Mouse (Mus musculus) lung, embryonic 15.5 days (tissue): ENCODE measurements at regions not wholly inside any gene's neighbourhood (a gene's known extent, or its start where the extent isn't known, plus 50 kb on each side); places are given as distances from the start of the nearest gene placed in this dataset.
A peak's percentile ranks its signal among the peaks of the same experiment; 100 is the strongest.

Experiments
- ATAC-seq: fragments of 200-750 bp; cut with Nextera tagmentation; 2 replicates; pipeline ENCODE4 v1.8.0; 2017; ENCODE audit warnings: moderate number of reproducible peaks, borderline replicate concordance; ENCODE audit not compliant: low FRiP score, low TSS enrichment; ENCODE audit errors: extremely low read depth
- H3K27ac ChIP-seq: fragments of 300-500 bp; sonication (generic); 2 replicates; pipeline ENCODE4 v1.5.1; 2015; ENCODE audit warnings: moderate library complexity, mild to moderate bottlenecking, inconsistent platforms
- H3K27me3 ChIP-seq: fragments of 300-500 bp; sonication (generic); 2 replicates; pipeline ENCODE4 v1.6.1; 2015; ENCODE audit warnings: inconsistent platforms
- H3K36me3 ChIP-seq: fragments of 300-500 bp; sonication (generic); 2 replicates; pipeline ENCODE4 v1.6.1; 2015; ENCODE audit warnings: inconsistent platforms
- H3K4me1 ChIP-seq: fragments of 300-500 bp; sonication (generic); 2 replicates; pipeline ENCODE4 v1.6.1; 2015; ENCODE audit warnings: inconsistent platforms
- H3K4me2 ChIP-seq: fragments of 300-500 bp; sonication (generic); 2 replicates; pipeline ENCODE4 v1.6.1; 2015; ENCODE audit warnings: inconsistent platforms, mild to moderate bottlenecking, moderate library complexity
- H3K4me3 ChIP-seq: fragments of 300-500 bp; sonication (generic); 2 replicates; pipeline ENCODE4 v1.5.1; 2015; ENCODE audit warnings: mild to moderate bottlenecking, inconsistent platforms
- H3K9ac ChIP-seq: fragments of 300-500 bp; sonication (generic); 2 replicates; pipeline ENCODE4 v1.6.1; 2015; ENCODE audit warnings: inconsistent platforms
- H3K9me3 ChIP-seq: fragments of 300-500 bp; sonication (generic); 2 replicates; pipeline ENCODE4 v1.6.1; 2016; ENCODE audit warnings: inconsistent platforms
- WGBS: fragments of 180-500 bp; shearing (Covaris S2); methylation state at CpG from one replicate; pipeline ENCODE4 v1.1.7; 2015; 5-methylcytosine and 5-hydroxymethylcytosine counted together

DNA sequence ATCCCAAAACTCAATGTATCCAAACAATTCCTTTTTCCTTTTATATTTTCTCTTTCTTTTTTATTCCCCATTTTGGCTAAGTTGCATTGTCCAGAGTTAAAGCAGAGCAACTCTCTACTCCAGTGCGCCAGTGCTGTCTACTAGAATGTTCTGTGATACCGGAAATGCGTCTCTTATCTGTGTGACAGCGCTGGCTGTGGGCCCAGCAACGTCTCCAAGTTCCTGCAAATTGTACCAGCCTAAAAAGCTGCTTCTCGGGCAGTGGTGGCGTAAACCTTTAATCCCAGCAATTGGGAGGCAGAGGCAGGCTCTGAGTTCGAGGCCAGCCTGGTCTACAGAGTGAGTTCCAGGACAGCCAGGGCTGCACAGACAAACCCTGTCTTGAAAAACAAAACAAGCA, 59.4 kb downstream of the Cox18 start:
- WGBS: 64% methylated on average over 8 of the region's 8 CpGs
- Histone ChIP-seq H3K9ac (no peak overlapping the region), H3K4me1 (no peaks in the 10 kb centered on the region), H3K36me3 (no peaks in the 10 kb centered on the region), H3K27ac (no peak overlapping the region), H3K4me3 (no peak overlapping the region), H3K27me3 (no peaks in the 10 kb centered on the region), H3K4me2 (no peak overlapping the region), H3K9me3 (no peaks in the 10 kb centered on the region)
- no peak for ATAC-seq

DNA sequence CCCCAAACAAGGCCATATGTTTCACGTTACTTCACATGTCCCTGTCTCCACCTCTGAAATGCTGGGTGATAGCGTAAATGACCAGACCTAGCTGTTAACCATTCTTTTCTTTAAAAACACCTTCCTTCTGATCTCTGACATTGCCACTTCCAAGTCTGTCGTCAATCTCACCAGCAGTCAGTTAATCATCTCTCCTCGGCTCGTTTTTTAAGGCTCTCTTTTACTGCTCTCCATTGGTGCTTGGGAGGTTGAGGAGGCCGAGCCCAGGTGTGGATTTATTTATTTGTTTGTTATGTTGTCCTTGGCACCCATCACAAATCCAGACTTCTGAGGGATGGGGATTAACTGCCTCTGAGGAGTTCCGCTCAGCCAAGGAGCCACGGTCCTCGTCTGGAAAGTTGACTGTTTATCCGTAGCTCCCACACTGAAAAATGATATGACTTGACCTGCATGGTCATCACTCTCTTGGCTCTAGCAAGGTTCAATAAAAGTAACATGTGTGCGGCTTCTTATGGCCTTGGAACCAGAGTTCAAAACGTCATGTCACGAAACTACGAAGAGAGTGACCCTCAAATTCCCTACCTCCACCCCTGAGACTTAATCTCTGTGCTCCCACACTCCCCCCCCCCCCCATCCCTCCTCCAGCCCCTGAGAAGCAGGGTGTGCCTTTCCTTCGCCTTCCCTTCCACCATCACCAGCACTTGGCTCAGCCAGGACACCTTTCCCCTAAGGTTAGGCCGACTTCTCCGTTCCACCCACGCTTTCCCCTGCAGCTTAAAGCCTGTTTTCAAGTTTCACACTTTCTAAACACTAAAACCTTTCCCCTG, 60.6 kb downstream of the Cox18 start:
- H3K4me2 ChIP-seq: no peak overlapping the region
- 43% methylated on average over 18 of the region's 18 CpGs for WGBS
- no peak overlapping the region for H3K4me3 ChIP-seq
- H3K4me1 ChIP-seq: no peaks in the 10 kb centered on the region
- 0 out of 2 replicates have a peak, but pooled peaks have one; percentile 24 for ATAC-seq
- H3K27me3 ChIP-seq: no peaks in the 10 kb centered on the region
- H3K9ac ChIP-seq: no peak overlapping the region
- H3K27ac ChIP-seq: no peak overlapping the region
- no peaks in the 10 kb centered on the region for H3K9me3 ChIP-seq
- no peaks in the 10 kb centered on the region for H3K36me3 ChIP-seq

DNA sequence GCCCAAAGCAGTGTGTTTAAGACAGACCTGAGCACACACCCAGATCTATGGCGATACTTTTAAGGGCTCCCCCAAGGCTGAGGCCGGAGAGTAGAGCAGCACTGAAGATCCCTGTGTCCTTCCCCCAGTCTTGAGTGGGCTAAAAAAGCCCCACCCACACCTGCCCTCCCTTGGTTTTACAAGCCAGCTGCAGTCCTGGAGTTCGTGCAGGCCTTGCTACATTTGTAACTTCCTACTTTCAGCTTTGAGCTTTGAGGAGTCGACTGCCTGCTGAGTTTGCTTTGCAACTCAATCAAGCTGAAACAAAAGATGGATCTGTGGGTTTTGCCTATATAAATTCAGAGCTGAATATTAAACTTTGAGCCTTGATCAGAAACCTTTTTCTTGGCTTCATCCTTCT, 63.5 kb downstream of the Cox18 start:
- Histone ChIP-seq H3K27ac (no peak overlapping the region), H3K36me3 (no peaks in the 10 kb centered on the region), H3K4me1 (no peaks in the 10 kb centered on the region), H3K9ac (no peak overlapping the region), H3K27me3 (no peaks in the 10 kb centered on the region), H3K9me3 (no peaks in the 10 kb centered on the region), H3K4me3 (no peak overlapping the region), H3K4me2 (no peak overlapping the region)
- 61% methylated on average over 4 of the region's 4 CpGs for WGBS
- no peak for ATAC-seq

DNA sequence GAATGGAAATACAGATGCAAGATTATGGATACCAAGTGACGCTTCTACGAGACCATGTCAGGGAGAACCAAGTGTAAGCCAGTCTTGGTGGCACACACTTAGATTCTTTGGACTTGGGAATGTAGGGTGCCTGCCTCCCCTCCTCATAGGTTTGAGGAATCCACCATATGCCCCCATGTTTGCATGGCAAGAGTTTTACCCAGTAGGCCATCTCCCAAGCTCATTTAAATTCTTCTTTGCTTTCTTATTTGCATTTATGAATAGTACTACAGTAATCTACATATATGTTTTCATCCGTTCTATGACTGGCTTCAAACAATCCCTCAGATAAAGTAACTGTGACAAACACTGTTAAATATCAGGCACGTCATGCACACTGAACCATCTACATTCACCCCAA, 67.3 kb downstream of the Cox18 start:
- Histone ChIP-seq H3K27me3 (no peaks in the 10 kb centered on the region), H3K9ac (no peak overlapping the region), H3K36me3 (no peaks in the 10 kb centered on the region), H3K27ac (no peak overlapping the region), H3K4me2 (no peak overlapping the region), H3K4me3 (no peak overlapping the region), H3K4me1 (no peaks in the 10 kb centered on the region), H3K9me3 (no peaks in the 10 kb centered on the region)
- 86% methylated on average over 4 of the region's 4 CpGs for WGBS
- ATAC-seq: no peak

DNA sequence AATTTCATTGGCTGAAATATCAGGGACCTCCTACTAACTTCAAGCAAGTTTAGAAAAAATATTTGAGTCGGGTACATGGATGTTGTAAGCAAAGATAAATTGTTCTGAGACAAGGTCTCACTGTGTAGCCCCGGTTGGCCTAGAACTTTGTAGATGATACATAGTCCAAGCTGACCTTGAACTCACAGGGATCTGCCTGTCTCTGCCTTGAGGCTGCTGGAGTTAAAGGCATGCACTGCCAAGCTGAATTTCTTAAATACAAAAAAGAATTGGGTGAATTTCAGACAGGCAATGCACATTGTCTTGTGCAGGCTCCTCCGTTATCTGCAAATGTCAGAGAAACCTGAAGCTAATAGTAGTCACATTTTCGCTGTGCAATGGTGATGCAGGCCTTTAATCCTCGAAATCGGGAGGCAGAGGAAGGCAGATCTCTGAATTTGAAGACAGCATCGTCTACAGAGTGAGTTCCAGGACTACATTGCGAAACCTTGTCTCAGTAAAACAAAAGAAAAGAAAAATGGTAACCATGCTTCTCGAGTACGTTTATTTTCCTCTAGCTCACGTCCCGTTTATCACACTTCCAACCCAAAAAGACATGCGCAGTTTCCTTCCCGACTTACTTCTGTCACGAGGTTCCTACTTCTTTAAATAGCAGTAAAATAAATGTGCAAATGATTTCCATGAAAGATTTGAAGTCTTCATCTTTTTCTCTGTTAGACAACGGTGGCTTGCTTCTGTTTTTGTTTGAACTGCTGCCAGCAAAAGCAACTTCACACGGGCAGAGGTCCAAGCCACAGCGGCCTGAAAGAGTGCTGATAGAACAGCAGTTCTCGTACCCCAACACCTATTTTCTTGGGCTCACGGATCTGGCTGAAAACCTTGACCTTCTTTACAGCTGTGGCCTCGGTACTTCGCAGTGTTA, 73.9 kb downstream of the Cox18 start:
- H3K9ac ChIP-seq: no peak overlapping the region
- H3K27me3 ChIP-seq: no peaks in the 10 kb centered on the region
- H3K4me2 ChIP-seq: no peak overlapping the region
- no peak overlapping the region for H3K4me3 ChIP-seq
- no peaks in the 10 kb centered on the region for H3K36me3 ChIP-seq
- H3K27ac ChIP-seq: no peak overlapping the region
- 38% methylated on average over 22 of the region's 22 CpGs for whole genome bisulfite sequencing
- no peaks in the 10 kb centered on the region for H3K9me3 ChIP-seq
- no peaks in the 10 kb centered on the region for H3K4me1 ChIP-seq
- ATAC-seq: no peak

DNA sequence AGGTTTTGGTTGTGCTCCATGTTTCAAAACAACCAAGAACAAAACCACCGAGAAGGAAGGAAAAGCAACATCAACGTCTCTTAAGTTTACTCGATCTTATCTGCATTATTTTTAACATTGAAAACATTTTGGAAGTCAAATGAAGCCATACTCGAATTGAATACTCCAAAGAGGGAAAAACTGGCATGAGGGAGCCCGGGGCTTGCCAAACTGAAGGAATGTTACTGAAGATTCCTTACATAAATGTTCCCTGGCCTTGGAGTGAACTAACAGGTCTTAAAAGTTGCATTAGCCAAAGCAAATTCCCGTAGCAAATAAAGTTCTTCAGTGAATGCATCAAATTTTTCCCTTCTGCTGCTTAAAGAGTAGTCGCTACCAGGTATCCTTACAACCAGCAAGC, 87.8 kb downstream of the Cox18 start:
- H3K4me2 ChIP-seq: no peak overlapping the region
- no peaks in the 10 kb centered on the region for H3K27me3 ChIP-seq
- no peak for ATAC-seq
- H3K9ac ChIP-seq: no peak overlapping the region
- WGBS: 69% methylated on average over 7 of the region's 7 CpGs
- no peaks in the 10 kb centered on the region for H3K36me3 ChIP-seq
- no peaks in the 10 kb centered on the region for H3K4me1 ChIP-seq
- no peaks in the 10 kb centered on the region for H3K9me3 ChIP-seq
- no peak overlapping the region for H3K4me3 ChIP-seq
- H3K27ac ChIP-seq: no peak overlapping the region

DNA sequence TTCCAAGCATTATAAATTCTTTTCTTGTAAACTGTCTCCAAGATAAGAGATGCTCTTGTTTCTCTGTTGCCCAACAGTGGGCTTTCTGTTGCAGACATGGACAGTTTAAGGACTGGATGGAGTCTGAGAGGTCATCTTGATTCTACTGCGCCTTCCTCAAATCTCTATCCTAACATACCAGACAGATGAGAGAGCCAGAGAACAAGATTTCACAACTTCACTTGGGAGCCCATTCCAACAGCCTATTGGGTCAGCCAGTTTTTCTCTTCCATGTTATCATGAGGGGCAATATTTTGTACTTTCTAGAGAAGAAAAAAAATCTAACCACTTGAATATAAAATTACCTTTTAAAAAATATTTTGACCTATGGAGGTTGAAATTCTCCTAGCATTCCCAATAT, 116.8 kb downstream of the Cox18 start:
- H3K4me3 ChIP-seq: no peak overlapping the region
- no peaks in the 10 kb centered on the region for H3K36me3 ChIP-seq
- 87% methylated on average over 1 of the region's 1 CpGs for WGBS
- H3K4me2 ChIP-seq: no peak overlapping the region
- no peaks in the 10 kb centered on the region for H3K27me3 ChIP-seq
- H3K27ac ChIP-seq: no peak overlapping the region
- no peak for ATAC-seq
- no peaks in the 10 kb centered on the region for H3K4me1 ChIP-seq
- no peak overlapping the region for H3K9ac ChIP-seq
- H3K9me3 ChIP-seq: no peaks in the 10 kb centered on the region

DNA sequence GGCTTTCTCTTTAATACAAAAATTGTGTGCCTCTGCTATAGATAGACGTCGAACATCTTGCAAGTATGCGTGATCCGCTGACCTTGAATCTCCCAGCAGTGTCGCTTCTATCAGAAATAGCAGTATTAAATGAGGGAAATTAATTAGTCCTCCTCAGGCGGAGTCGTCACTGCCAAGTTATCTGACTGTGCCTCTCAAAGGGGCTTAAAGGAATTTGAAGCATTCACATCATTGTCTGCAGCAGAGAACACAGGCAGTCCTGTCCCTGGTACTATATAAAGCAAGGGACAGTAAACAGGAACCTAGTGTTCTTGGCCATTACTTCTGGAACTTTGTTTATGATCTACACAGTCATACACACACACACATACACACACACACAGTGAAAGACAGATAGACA, 119.1 kb downstream of the Cox18 start:
- Histone ChIP-seq H3K4me3 (no peak overlapping the region), H3K36me3 (no peaks in the 10 kb centered on the region), H3K4me1 (no peaks in the 10 kb centered on the region), H3K27ac (no peak overlapping the region), H3K27me3 (no peaks in the 10 kb centered on the region), H3K9me3 (no peaks in the 10 kb centered on the region), H3K9ac (no peak overlapping the region), H3K4me2 (no peak overlapping the region)
- ATAC-seq: no peak
- WGBS: 43% methylated on average over 7 of the region's 7 CpGs

DNA sequence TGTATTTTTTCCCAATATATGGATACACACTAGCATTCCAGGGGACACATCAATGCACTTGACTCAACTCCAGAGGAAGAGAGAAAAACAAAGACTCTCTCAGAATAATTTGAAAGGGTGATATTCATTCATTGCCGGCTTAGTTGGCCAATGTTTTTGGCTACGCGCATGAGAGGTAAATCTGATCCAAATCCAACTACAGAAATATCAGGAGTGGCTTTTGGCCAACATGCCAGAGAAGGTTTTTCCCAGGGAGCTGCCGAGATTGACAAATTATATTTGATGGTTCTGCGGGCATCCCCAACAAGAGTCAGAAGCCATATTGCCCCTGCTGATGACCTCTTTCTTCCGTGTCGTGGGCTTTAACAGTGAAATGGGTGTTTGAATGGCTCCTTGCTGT, 135.3 kb downstream of the Cox18 start:
- no peak for ATAC-seq
- H3K9ac ChIP-seq: no peak overlapping the region
- no peaks in the 10 kb centered on the region for H3K27me3 ChIP-seq
- WGBS: 82% methylated on average over 7 of the region's 7 CpGs
- no peak overlapping the region for H3K4me2 ChIP-seq
- H3K27ac ChIP-seq: no peak overlapping the region
- H3K4me1 ChIP-seq: no peaks in the 10 kb centered on the region
- H3K4me3 ChIP-seq: no peak overlapping the region
- H3K36me3 ChIP-seq: no peaks in the 10 kb centered on the region
- H3K9me3 ChIP-seq: no peaks in the 10 kb centered on the region

DNA sequence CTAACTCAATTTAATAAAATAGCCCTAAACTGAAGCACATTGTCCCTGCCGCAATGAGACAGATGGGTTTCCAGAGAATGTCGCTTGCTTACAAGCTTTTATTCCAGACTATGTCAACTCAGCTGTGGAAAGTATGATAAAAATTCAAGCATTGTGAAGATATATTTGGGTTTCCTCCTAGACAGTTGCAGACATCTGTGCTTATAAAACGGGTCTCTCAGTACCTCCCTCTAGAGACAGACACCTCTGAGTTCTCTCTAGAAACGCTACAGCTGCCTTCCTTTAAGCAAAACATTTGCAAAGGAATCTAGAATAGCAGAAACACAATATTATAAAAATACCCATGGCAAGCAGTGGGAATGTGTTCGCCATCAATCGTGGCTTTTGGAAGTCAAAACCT, 137.3 kb downstream of the Cox18 start:
- Histone ChIP-seq H3K4me3 (no peak overlapping the region), H3K27ac (no peak overlapping the region), H3K9ac (no peak overlapping the region), H3K27me3 (no peaks in the 10 kb centered on the region), H3K36me3 (no peaks in the 10 kb centered on the region), H3K4me2 (no peak overlapping the region), H3K9me3 (no peaks in the 10 kb centered on the region), H3K4me1 (no peaks in the 10 kb centered on the region)
- ATAC-seq: no peak
- 57% methylated on average over 6 of the region's 6 CpGs for WGBS

DNA sequence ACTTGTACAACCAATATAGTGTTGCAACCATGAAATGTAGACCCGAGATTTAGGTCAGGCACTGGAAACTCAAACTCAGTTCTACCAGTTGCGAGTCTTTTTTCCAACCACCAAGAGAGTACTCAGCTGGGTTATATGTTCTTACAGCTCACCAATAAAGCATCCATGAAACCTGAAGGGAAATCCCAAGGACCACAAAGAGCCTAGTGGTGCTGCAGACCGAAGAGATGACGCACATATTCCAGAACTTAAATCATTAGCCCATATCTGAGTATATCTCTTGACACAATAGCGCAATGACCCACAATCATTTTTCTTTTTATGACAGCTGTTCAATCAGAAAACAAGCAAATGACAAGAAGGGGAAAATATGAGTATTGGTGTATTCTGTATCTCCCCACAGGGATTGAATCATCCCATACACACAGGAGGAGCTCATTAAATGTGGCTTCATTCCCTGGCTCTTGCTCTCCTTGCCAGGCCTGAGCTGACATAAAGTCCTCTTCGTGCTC, 146.7 kb downstream of the Cox18 start:
- Histone ChIP-seq H3K4me1 (no peaks in the 10 kb centered on the region; the same call in 1 of the 2 replicates), H3K27me3 (no peaks in the 10 kb centered on the region), H3K9ac (no peak overlapping the region), H3K36me3 (no peaks in the 10 kb centered on the region), H3K27ac (no peak overlapping the region), H3K9me3 (no peaks in the 10 kb centered on the region), H3K4me2 (no peak overlapping the region), H3K4me3 (no peak overlapping the region)
- ATAC-seq: no peak
- WGBS: 88% methylated on average over 6 of the region's 6 CpGs
